Mouse (Mus musculus) left cerebral cortex, adult 8-10 months (tissue): ENCODE results near the gene Olfr872. TPM values are rescaled to one million over a fixed set of nuclear protein-coding genes. Genes with fewer than 3 reads are reported as not detected.
"Not testable (repeated sequence)": the region's sequence is repeated elsewhere in the genome, so short reads cannot be mapped to it uniquely, and the experiment has no call there.

ENCODE experiments used
- DNase-seq, 2 experiments: peaks; one replicate each; pipeline ENCODE4 v3.0.0; 2022; ENCODE audit warnings: low spot score in 2 of 2
- total RNA-seq, 4 experiments: library from RNA; stranded (reverse); gene quantifications; 2 replicates each; pipeline ENCODE4 v1.2.4; 2022

The Olfr872 gene
- total RNA-seq: not detected

GRCm38 (mm10) chr9:20236819-20237218 lies at the start of gene Olfr872:
Olfr872 (plus strand) TSS chr9:20237119.
- no peak for DNase-seq

GRCm38 (mm10) chr9:20202131-20202530 lies 34.8 kb upstream of the Olfr872 start:
- DNase-seq: no peak

- not testable (repeated sequence) for DNase-seq
These were observed 33.4 kb upstream of the Olfr872 start for GRCm38 (mm10) chr9:20203413-20203984.

- DNase-seq: no peak
These were observed 26.1 kb upstream of the Olfr872 start for GRCm38 (mm10) chr9:20210812-20211211.

- DNase-seq: no peak
These were observed 25.4 kb upstream of the Olfr872 start for GRCm38 (mm10) chr9:20211477-20211876.

- DNase-seq: no peak
These were observed 25.0 kb upstream of the Olfr872 start, which contains the start of gene Olfr871 for GRCm38 (mm10) chr9:20211907-20212306. Olfr871 (plus strand) TSS chr9:20212207.

GRCm38 (mm10) chr9:20237378-20237777 lies 459 bp downstream of the Olfr872 start:
- no peak for DNase-seq

- no peak for DNase-seq
These were observed 45.1 kb downstream of the Olfr872 start, which contains the start of gene Olfr39 for GRCm38 (mm10) chr9:20282051-20282450. Olfr39 (plus strand) TSS chr9:20282351.

GRCm38 (mm10) chr9:20295562-20295961 lies 58.6 kb downstream of the Olfr872 start:
- DNase-seq: not testable (repeated sequence)

GRCm38 (mm10) chr9:20298232-20298631 lies 61.3 kb downstream of the Olfr872 start, which contains the start of gene Olfr873:
Olfr873 (plus strand) TSS chr9:20298532.
- no peak for DNase-seq

Other genes with a start within 250 kb of the Olfr872 start
- gene Olfr866, start 209.1 kb upstream of the Olfr872 start, total RNA-seq: not detected
- not detected for gene Olfr867, start 179.6 kb upstream of the Olfr872 start, total RNA-seq
- not detected for gene Olfr868, start 138.5 kb upstream of the Olfr872 start, total RNA-seq
- not detected for gene Olfr869, start 108.1 kb upstream of the Olfr872 start, total RNA-seq
- gene Olfr870, start 63.1 kb upstream of the Olfr872 start, total RNA-seq: not detected
- not detected for gene Olfr871, start 24.9 kb upstream of the Olfr872 start, total RNA-seq
- not detected for gene Olfr39, start 45.2 kb downstream of the Olfr872 start, total RNA-seq
- gene Olfr873, start 61.4 kb downstream of the Olfr872 start, total RNA-seq: not detected
- not detected for gene Olfr18, start 99.0 kb downstream of the Olfr872 start, total RNA-seq
- gene Zfp560, start 148.1 kb downstream of the Olfr872 start, total RNA-seq: 10 to 100 TPM; 10.6 to 13.9 (median 10.8) TPM
- 10 to 100 TPM; 25.2 to 30.1 (median 26.4) TPM for gene Zfp26, start 223.0 kb downstream of the Olfr872 start, total RNA-seq